Mouse (Mus musculus) stomach, postnatal 0 days (tissue): ENCODE data around the gene Tmem109.

ENCODE experiments used
- CTCF ChIP-seq: IDR thresholded peaks from 2 replicates; pipeline ENCODE4 v1.5.1; 2016; ENCODE audit warnings: antibody characterized with exemption, low read depth, mild to moderate bottlenecking, moderate library complexity
- EP300 ChIP-seq: optimal IDR thresholded peaks from 2 replicates; pipeline ENCODE3; 2016; ENCODE audit warnings: antibody characterized with exemption

DNA sequence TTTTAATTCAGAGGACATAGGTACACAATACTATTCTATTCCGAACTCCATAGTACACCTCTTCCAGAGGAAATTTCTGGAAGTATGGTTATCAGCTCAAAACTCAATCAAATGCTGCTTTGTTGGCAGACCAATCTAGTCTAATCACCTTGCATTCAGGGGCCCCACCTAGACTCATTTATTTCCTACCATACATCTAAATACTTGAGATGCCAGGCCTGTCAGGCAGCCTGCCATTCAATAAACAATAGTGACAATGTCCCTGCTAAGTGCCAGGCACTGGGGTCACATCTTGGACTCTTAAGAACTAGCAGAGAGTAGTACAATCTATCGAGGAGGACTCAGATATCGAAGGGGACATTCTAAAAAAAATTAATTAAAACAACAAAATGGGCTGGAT, 10.4 kb upstream of the Tmem109 start:
- TF ChIP-seq CTCF (no peak), EP300 (no peak)
